Mouse (Mus musculus): ENCODE measurements around the gene a. TPM values are rescaled to one million over a fixed set of nuclear protein-coding genes. Genes with fewer than 3 reads are reported as not detected.
A peak's percentile ranks its signal among the peaks of the same experiment; 100 is the strongest.
"Not testable (repeated sequence)": the region's sequence is repeated elsewhere in the genome, so short reads cannot be mapped to it uniquely, and the experiment has no call there.

Gene a
- total RNA-seq, 2 experiments from 2014 or later: not detected

DNA sequence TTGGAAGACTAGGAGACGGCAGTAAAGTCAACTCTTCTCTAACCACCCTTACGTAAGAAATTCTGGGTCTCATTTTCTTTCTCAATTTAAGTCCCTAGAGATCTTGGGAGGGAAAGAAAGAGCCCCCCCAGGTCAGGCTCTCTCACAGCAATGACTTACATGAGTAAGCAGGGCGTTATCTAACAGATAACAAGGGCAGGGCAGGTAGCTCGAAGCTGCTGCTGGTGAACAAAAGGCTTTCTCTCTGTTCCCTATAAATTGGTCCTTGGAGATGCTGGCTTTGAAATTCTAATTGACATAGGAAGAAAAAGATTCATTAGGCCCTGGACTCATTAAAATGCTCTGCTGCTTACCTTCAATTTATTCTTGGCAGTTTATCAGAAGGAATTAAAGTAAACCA lies 41.3 kb downstream of the a start:
- no peak for DNase-seq
- intact Hi-C loops (cut with DNase I): no loop called here

- DNase-seq: no peak
- intact Hi-C loops (cut with DNase I): no loop called here
These were observed 43.1 kb downstream of the a start for GRCm38 (mm10) chr2:154834149-154834865.

GRCm38 (mm10) chr2:154836537-154836936 lies 45.3 kb downstream of the a start:
- intact Hi-C loops (cut with DNase I): no loop called here
- no peak for DNase-seq

DNA sequence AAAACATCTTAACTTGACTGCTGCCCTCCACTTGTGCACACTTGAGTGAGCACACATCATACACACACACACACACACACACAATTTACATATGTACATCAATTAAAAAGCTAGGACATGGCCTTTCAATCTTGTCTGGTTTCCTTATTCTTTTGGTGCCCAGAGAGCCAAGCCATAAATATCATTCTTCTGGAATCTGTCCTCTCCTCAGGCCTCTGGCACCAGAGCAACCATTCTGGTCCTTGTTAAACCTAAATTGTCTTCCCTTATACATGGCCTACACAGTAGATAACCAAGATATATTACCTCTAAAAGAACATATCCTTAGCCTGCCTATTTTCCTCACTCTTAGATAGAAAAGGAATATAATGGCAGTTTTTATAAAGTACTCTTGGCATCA lies 56.9 kb downstream of the a start:
- DNase-seq: no peak
- intact Hi-C loops (cut with DNase I): no loop called here

DNA sequence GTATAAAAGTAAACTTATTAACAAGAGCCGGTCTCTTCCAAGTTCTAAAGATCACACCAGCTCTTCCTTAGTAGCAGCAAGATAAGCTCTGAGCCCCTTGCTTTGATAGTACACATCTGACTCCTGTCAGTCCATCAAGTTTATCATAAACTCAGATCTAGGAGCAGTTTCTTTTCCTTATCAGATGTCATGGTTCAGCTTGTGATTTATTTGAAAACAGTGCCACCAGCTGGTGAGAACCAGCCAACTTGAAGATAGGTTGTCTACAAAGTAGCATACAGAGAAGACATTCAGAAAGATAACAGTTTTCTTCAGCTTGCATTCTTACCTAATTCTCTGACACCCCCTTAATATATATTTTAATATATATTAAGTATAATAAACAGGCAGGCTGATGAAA lies 64.2 kb downstream of the a start:
- DNase-seq: peak; percentile 52 to 68
- intact Hi-C loops (cut with DNase I): loop anchor here (1.0 to 10.0 kb wide), 5 partner anchors 37 to 152 kb away; partner anchors contain the start of genes Raly and a

- DNase-seq: no peak
- intact Hi-C loops (cut with DNase I): no loop called here
These were observed 72.5 kb downstream of the a start for GRCm38 (mm10) chr2:154863672-154864071.

DNA sequence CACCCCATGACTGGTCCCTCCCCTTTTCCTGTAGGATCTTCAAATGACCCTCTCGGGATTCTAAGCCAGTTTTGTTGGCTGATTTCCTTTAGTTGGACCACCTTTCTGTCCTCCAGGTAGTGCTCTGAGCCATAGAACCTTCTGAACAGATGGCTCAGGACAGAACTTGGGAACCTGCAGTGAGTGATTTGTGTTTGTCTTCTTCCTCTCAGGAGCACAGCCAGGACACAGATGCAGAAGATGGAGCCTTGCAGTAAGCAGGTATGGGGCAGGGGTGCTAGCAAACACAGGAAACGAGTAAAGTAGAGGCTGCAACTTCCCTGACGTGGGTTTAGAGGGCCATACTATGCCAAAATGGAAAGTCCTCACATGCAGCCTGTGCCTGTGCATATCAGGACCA lies 74.5 kb downstream of the a start:
- intact Hi-C loops (cut with DNase I): no loop called here
- DNase-seq: no peak

GRCm38 (mm10) chr2:154868106-154868505 lies 76.9 kb downstream of the a start:
- DNase-seq: no peak
- intact Hi-C loops (cut with DNase I): no loop called here

- no peak for DNase-seq
- intact Hi-C loops (cut with DNase I): no loop called here
These were observed 78.9 kb downstream of the a start for GRCm38 (mm10) chr2:154869954-154870641.

GRCm38 (mm10) chr2:154876621-154877020 lies 85.4 kb downstream of the a start:
- intact Hi-C loops (cut with DNase I): no loop called here
- DNase-seq: no peak

DNA sequence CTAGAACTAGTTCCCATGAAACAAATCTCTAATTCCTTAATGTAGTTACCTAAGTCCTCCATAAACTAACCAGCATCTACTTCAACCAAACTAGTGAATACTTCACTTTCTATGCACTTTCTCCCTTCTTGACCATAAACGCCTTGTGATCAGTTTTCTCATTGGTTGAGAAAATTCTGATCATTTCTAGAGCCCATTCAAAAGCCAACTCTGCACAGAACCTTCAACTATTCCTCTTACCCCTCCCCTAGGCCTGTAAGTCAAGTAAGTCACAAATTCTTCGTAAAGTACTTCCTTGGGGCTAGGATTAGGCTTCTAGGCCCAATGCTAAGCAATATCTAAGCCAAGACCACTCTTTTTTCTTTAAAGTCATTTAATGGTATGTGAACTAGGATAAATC lies 100.4 kb downstream of the a start:
- intact Hi-C loops (cut with DNase I): loop anchor here (5.0 kb wide), 1 partner anchor 99 kb away; the partner anchor contains the start of genes Raly and a
- DNase-seq: no peak

DNA sequence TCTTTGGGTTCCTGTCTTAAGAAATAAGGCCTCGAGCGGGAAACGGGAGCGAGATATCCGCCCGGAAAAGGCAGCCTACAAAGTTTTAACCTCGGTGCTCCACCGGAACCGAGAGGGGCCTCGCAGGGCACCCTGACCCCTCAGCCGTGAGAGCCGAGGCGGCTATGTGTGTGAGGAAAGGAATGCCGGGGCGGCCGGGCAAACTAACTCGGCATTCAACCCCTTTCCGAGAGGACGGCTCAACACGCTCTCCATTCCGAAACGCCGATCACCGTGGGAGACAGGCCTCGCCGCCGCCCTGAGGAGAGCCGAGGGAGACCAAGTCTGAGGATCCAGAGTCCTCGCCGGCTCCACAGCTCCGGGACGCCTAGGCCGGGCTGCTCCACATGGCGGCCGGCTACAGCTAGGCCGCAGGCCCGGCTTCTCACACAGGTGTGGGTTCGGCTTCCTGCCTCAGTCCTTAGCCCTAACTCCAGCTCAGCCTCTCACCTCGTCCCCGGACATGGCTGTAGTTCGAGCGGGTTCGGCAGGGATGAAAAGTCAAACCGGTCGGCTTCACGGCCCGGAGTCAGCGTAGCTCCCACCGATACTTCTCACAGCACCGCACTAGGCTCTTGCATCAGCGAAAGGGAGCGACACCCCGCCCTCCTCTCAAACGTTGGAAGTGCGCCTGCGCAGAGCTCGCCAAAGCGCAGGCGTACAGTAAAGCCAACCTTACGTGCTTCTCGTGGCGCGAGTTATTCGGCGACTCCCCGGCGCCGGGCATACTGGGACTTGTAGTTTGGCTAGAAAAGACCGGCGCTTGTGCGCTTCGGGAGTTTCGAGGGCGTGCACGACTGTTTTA lies 101.2 kb downstream of the a start, which contains the start of gene Eif2s2:
TSS of gene Eif2s2 (minus strand) at position 735 of the 844 bp plus-strand sequence.
- intact Hi-C loops (cut with DNase I): loop anchor here (5.0 kb wide), 1 partner anchor 100 kb away; the partner anchor contains the start of genes Raly and a
- peak; percentile 97 to 98 for DNase-seq

GRCm38 (mm10) chr2:154893045-154893385 lies 101.8 kb downstream of the a start:
- no peak for DNase-seq
- intact Hi-C loops (cut with DNase I): loop anchor here (5.0 kb wide), 1 partner anchor 101 kb away; the partner anchor contains the start of genes Raly and a

- DNase-seq: no peak
- intact Hi-C loops (cut with DNase I): loop anchor here (5.0 kb wide), 1 partner anchor 101 kb away; the partner anchor contains the start of genes Raly and a
These were observed 102.3 kb downstream of the a start for GRCm38 (mm10) chr2:154893548-154893947.

DNA sequence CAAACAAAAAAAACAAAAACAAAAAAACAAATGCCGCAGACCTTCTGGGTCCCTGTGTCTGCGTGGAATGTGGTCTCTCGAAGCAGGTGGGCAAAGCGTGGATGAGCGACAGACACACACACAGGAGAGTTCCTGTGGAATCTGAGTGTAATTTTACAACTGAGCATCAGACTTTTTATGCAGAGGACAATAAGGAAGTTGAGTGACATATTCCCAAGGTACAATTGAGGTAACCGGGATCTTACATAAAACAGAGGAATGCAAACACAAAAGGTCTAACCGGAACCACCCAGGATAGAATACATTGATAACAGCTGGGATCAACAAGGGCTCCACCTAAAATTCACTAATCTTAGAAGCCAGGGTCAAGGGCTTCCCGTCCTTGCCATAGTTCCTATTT lies 107.8 kb downstream of the a start:
- intact Hi-C loops (cut with DNase I): not testable (repeated sequence)

GRCm38 (mm10) chr2:154899412-154899811 lies 108.2 kb downstream of the a start:
- intact Hi-C loops (cut with DNase I); DNase-seq: not testable (repeated sequence)

More for the DNA sequence above, 107.8 kb downstream of the a start:
- not testable (repeated sequence) for DNase-seq

GRCm38 (mm10) chr2:154902111-154902510 lies 110.9 kb downstream of the a start:
- DNase-seq: no peak
- intact Hi-C loops (cut with DNase I): no loop called here

- no peak for DNase-seq
- intact Hi-C loops (cut with DNase I): no loop called here
These were observed 114.6 kb downstream of the a start for GRCm38 (mm10) chr2:154905796-154906195.

DNA sequence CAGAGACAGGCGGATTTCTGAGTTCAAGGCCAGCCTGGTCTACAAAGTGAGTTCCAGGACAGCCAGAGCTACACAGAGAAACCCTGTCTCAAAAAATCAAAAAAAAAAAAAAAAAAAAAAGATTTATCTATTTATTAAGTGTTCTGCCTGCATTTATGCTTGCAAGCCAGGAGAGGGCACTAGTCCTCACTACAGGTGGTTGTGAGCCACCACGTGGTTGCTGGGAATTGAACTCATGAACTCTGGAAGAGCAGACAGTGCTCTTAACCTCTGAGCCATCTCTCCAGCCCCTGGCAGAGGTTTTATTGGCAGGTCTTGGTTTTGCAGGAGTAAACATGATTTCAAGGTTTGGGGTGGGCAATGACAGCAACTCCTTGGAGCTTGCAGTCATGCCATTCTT lies 117.0 kb downstream of the a start:
- DNase-seq; intact Hi-C loops (cut with DNase I): not testable (repeated sequence)

GRCm38 (mm10) chr2:154909789-154910188 lies 118.6 kb downstream of the a start:
- DNase-seq: no peak
- intact Hi-C loops (cut with DNase I): no loop called here

All from heart, postnatal 10 days (tissue).